Mouse (Mus musculus) cerebellum, postnatal 10 days (tissue): Measurements from ENCODE around the gene H2-M11.

Experiments
- DNase-seq, 2 experiments: peaks; one replicate each; pipeline ENCODE4 v3.0.0; 2021; ENCODE audit warnings: mixed read lengths in 2 of 2

H2-M11 gene

GRCm38 (mm10) chr17:36546775-36547174 lies at the start of gene H2-M11:
H2-M11 (plus strand) TSS chr17:36547075.
- DNase-seq: no peak

- DNase-seq: no peak
Observed at GRCm38 (mm10) chr17:36500435-36500834, 46.4 kb upstream of the H2-M11 start.

- no peak for DNase-seq
Observed at GRCm38 (mm10) chr17:36503910-36504309, 43.0 kb upstream of the H2-M11 start.
